Mouse (Mus musculus): Measurements from ENCODE around the gene Adig. TPM values are rescaled to one million over a fixed set of nuclear protein-coding genes. Genes with fewer than 3 reads are reported as not detected.

Adig gene
- polyA plus RNA-seq, 2 experiments = 0.97 to 1.7 TPM

- H3K4me2 ChIP-seq (replicated peaks; ENCODE audit: low read depth, low read length, severe bottlenecking) = no peak overlapping the region
- no peak overlapping the region for H3K27ac ChIP-seq (replicated peaks; ENCODE audit: low read depth, low read length)
- no peaks in the 10 kb centered on the region for H3K9me3 ChIP-seq (ENCODE audit: control insufficient read depth, low read length)
- H3K4me1 ChIP-seq (ENCODE audit: control insufficient read depth, insufficient read depth, low read length) = no peaks in the 10 kb centered on the region
- no peak overlapping the region for H3K4me3 ChIP-seq (replicated peaks; ENCODE audit: low read length)
- no peak for TF ChIP-seq POLR2A (IDR thresholded peaks at IDR 0.05; ENCODE audit: borderline replicate concordance, extremely low read depth, insufficient read depth, insufficient read length)
- no peaks in the 10 kb centered on the region for H3K36me3 ChIP-seq (ENCODE audit: control insufficient read depth, insufficient read depth, low read length)
- no peak for DNase-seq (ENCODE audit: low spot score)
- WGBS = 55% methylated on average over 4 of the region's 4 CpGs
- H3K9ac ChIP-seq (ENCODE audit: low read depth, low read length, severe bottlenecking) = no peak overlapping the region
- no peaks in the 10 kb centered on the region for H3K27me3 ChIP-seq (ENCODE audit: control insufficient read depth, insufficient read depth, low read length)
- no peak for ATAC-seq (ENCODE audit: low FRiP score, low read depth)
Measured at GRCm38 (mm10) chr2:158541286-158541685, 38.9 kb downstream of the Adig start.

DNA sequence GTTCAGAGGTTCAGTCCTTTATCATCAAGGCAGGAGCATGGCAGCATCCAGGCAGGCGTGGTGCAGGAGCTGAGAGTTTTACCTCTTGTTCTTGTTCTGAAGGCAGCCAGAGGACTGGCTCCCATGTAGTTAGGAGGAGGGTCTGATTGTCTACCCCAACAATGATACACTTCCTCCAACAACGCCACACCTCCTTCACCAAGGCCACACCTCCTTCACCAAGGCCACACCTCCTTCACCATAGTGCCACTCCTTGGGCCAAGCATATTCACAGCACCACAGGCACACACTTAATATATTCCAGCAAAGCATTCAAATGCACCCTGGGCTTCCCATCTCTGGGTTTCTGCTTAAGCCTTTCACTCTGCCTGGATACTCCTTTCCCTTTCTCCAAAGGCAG is 42.9 kb downstream of the Adig start:
- Histone ChIP-seq H3K9ac (ENCODE audit: low read depth, low read length, severe bottlenecking) (no peak overlapping the region), H3K27me3 (ENCODE audit: control insufficient read depth, insufficient read depth, low read length) (no peaks in the 10 kb centered on the region; the same call in 1 of the 2 replicates), H3K4me3 (replicated peaks; ENCODE audit: low read length) (no peak overlapping the region), H3K27ac (replicated peaks; ENCODE audit: low read depth, low read length) (no peak overlapping the region), H3K9me3 (ENCODE audit: control insufficient read depth, low read length) (no peaks in the 10 kb centered on the region), H3K4me1 (ENCODE audit: control insufficient read depth, insufficient read depth, low read length) (no peaks in the 10 kb centered on the region), H3K4me2 (replicated peaks; ENCODE audit: low read depth, low read length, severe bottlenecking) (no peak overlapping the region), H3K36me3 (ENCODE audit: control insufficient read depth, insufficient read depth, low read length) (no peaks in the 10 kb centered on the region)
- DNase-seq (ENCODE audit: low spot score) (no peak), ATAC-seq (ENCODE audit: low FRiP score, low read depth) (no peak)
- 64% methylated on average over 2 of the region's 2 CpGs for WGBS
- TF ChIP-seq POLR2A (IDR thresholded peaks at IDR 0.05; ENCODE audit: borderline replicate concordance, extremely low read depth, insufficient read depth, insufficient read length) = no peak

- DNase-seq (ENCODE audit: low spot score) (peak; percentile 69), ATAC-seq (ENCODE audit: low FRiP score, low read depth) (peak; percentile 55; the same call in 1 of the 2 replicates)
- H3K9ac ChIP-seq (ENCODE audit: low read depth, low read length, severe bottlenecking) = peak overlapping the region; percentile 31; the same call in 1 of the 2 replicates
- no peaks in the 10 kb centered on the region for H3K36me3 ChIP-seq (ENCODE audit: control insufficient read depth, insufficient read depth, low read length)
- H3K4me3 ChIP-seq (replicated peaks; ENCODE audit: low read length) = no peak overlapping the region
- H3K27me3 ChIP-seq (ENCODE audit: control insufficient read depth, insufficient read depth, low read length) = peaks cover 4% of the 10 kb centered on the region; the same call in 1 of the 2 replicates
- no peaks in the 10 kb centered on the region for H3K9me3 ChIP-seq (ENCODE audit: control insufficient read depth, low read length)
- H3K4me1 ChIP-seq (ENCODE audit: control insufficient read depth, insufficient read depth, low read length) = no peaks in the 10 kb centered on the region
- 5% methylated on average over 17 of the region's 17 CpGs for WGBS
- H3K27ac ChIP-seq (replicated peaks; ENCODE audit: low read depth, low read length) = no peak overlapping the region
- TF ChIP-seq POLR2A (IDR thresholded peaks at IDR 0.05; ENCODE audit: borderline replicate concordance, extremely low read depth, insufficient read depth, insufficient read length) = no peak
- H3K4me2 ChIP-seq (replicated peaks; ENCODE audit: low read depth, low read length, severe bottlenecking) = 0 out of 2 replicates have a peak overlapping the region, but pooled peaks have one; percentile 14
Measured at GRCm38 (mm10) chr2:158546751-158547150, 44.3 kb downstream of the Adig start.

- no peak for ATAC-seq (ENCODE audit: low FRiP score, low read depth)
- H3K4me2 ChIP-seq (replicated peaks; ENCODE audit: low read depth, low read length, severe bottlenecking) = no peak overlapping the region
- TF ChIP-seq POLR2A (IDR thresholded peaks at IDR 0.05; ENCODE audit: borderline replicate concordance, extremely low read depth, insufficient read depth, insufficient read length) = no peak
- WGBS = 3% methylated on average over 3 of the region's 3 CpGs
- H3K27me3 ChIP-seq (ENCODE audit: control insufficient read depth, insufficient read depth, low read length) = peaks cover 19% of the 10 kb centered on the region
- no peaks in the 10 kb centered on the region for H3K36me3 ChIP-seq (ENCODE audit: control insufficient read depth, insufficient read depth, low read length)
- peak; percentile 74 for DNase-seq (ENCODE audit: low spot score)
- no peaks in the 10 kb centered on the region for H3K4me1 ChIP-seq (ENCODE audit: control insufficient read depth, insufficient read depth, low read length)
- no peak overlapping the region for H3K27ac ChIP-seq (replicated peaks; ENCODE audit: low read depth, low read length)
- no peak overlapping the region for H3K9ac ChIP-seq (ENCODE audit: low read depth, low read length, severe bottlenecking)
- H3K4me3 ChIP-seq (replicated peaks; ENCODE audit: low read length) = no peak overlapping the region
- no peaks in the 10 kb centered on the region for H3K9me3 ChIP-seq (ENCODE audit: control insufficient read depth, low read length)
Measured at GRCm38 (mm10) chr2:158550067-158550466, 47.7 kb downstream of the Adig start.

GRCm38 (mm10) chr2:158554366-158554765 is 52.0 kb downstream of the Adig start:
- Histone ChIP-seq H3K27me3 (ENCODE audit: control insufficient read depth, insufficient read depth, low read length) (peaks cover 28% of the 10 kb centered on the region), H3K4me3 (replicated peaks; ENCODE audit: low read length) (no peak overlapping the region), H3K9me3 (ENCODE audit: control insufficient read depth, low read length) (no peaks in the 10 kb centered on the region), H3K9ac (ENCODE audit: low read depth, low read length, severe bottlenecking) (no peak overlapping the region), H3K4me2 (replicated peaks; ENCODE audit: low read depth, low read length, severe bottlenecking) (no peak overlapping the region), H3K27ac (replicated peaks; ENCODE audit: low read depth, low read length) (no peak overlapping the region), H3K4me1 (ENCODE audit: control insufficient read depth, insufficient read depth, low read length) (peaks cover 3% of the 10 kb centered on the region; the same call in 1 of the 2 replicates), H3K36me3 (ENCODE audit: control insufficient read depth, insufficient read depth, low read length) (no peaks in the 10 kb centered on the region)
- TF ChIP-seq POLR2A (IDR thresholded peaks at IDR 0.05; ENCODE audit: borderline replicate concordance, extremely low read depth, insufficient read depth, insufficient read length) = no peak
- DNase-seq (ENCODE audit: low spot score) (no peak), ATAC-seq (ENCODE audit: low FRiP score, low read depth) (no peak)
- 10% methylated on average over 9 of the region's 10 CpGs for WGBS

- Histone ChIP-seq H3K4me1 (ENCODE audit: control insufficient read depth, insufficient read depth, low read length) (peaks cover 3% of the 10 kb centered on the region; the same call in 1 of the 2 replicates), H3K27ac (replicated peaks; ENCODE audit: low read depth, low read length) (no peak overlapping the region), H3K36me3 (ENCODE audit: control insufficient read depth, insufficient read depth, low read length) (no peaks in the 10 kb centered on the region), H3K9me3 (ENCODE audit: control insufficient read depth, low read length) (no peaks in the 10 kb centered on the region), H3K9ac (ENCODE audit: low read depth, low read length, severe bottlenecking) (no peak overlapping the region), H3K4me3 (replicated peaks; ENCODE audit: low read length) (no peak overlapping the region), H3K27me3 (ENCODE audit: control insufficient read depth, insufficient read depth, low read length) (peaks cover 28% of the 10 kb centered on the region), H3K4me2 (replicated peaks; ENCODE audit: low read depth, low read length, severe bottlenecking) (no peak overlapping the region)
- TF ChIP-seq POLR2A (IDR thresholded peaks at IDR 0.05; ENCODE audit: borderline replicate concordance, extremely low read depth, insufficient read depth, insufficient read length) = no peak
- ATAC-seq (ENCODE audit: low FRiP score, low read depth) (no peak), DNase-seq (ENCODE audit: low spot score) (no peak)
- WGBS = 6% methylated on average over 7 of the region's 7 CpGs
Measured at GRCm38 (mm10) chr2:158555252-158555651, 52.8 kb downstream of the Adig start.
